In the genomic region with DNA sequence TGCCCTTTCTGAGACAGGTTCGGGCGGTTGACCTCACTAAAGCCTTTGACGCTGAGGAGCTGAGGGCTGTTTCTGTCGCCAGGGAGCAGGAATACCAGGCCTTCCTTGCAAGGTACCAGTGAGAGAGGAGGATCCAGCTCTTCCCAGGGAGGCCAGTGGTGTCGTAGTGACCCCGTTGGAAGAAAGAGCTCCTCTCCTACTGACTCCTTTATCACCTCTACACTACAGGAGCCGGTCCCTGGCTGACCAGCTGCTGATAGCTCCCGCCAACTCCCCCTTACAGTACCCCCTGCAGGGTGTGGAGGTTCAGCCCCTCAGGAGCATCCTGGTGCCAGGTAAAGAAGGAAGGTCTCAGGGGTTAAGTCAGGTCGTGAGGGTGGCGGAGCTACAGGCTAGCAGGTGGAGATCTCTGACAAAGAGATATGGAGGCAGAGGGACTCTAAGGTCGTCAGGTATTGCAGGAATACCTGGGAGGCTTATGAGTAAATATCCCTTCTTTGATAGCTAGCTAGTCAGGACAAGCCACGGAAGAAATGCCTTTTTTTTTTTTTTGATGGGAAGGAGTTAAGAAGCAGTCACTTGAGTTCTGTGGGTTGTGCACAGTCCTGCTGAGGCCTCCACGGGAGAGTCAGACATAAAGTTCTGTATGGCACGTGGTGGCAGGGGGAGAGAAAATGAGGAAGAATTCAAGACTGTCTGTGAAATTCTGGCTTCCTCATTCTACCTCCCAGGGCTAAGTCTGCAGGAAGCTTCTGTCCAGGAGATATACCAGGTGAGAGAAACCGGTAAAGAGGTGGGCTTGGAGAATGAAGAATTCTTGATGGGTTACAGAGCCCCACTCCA, we compare ENCODE assay signal across 8 mouse cellular contexts. TPM values are rescaled to one million over a fixed set of nuclear protein-coding genes. Genes with fewer than 3 reads are reported as not detected.
DNase-seq lines count a peak whose midpoint lies in the region; ATAC-seq lines count a peak whose summit lies in the region.

No protein-coding gene starts in this region.

- peaks cover 27% of the 10 kb centered on the region for H3K4me1 ChIP-seq in heart, embryonic 11.5 days (ENCODE audit: control insufficient read depth, insufficient read depth, low read length)
- H3K4me1 ChIP-seq in hindbrain, embryonic 13.5 days (replicated peaks), result peaks cover 39% of the 10 kb centered on the region

- intact Hi-C loops in heart, postnatal 36 days (cut with DNase I), result loop anchor here (2.0 kb wide), 1 partner anchor 44 kb away; no protein-coding TSS in a partner anchor

- no peaks in the 10 kb centered on the region for H3K9me3 ChIP-seq in heart, embryonic 11.5 days (replicated peaks; ENCODE audit: control insufficient read depth, low read length)
- H3K9me3 ChIP-seq in hindbrain, embryonic 13.5 days, result no peaks in the 10 kb centered on the region

- peak overlapping the region; percentile 58 for H3K4me3 ChIP-seq in heart, embryonic 11.5 days (ENCODE audit: low read depth, low read length)
- H3K4me3 ChIP-seq in hindbrain, embryonic 13.5 days, result peak overlapping the region; percentile 86

- DNase-seq in heart, postnatal 36 days, result no peak
- DNase-seq in NIH3T3 (ENCODE audit: low read depth), result peak; percentile 2
- no peak for DNase-seq in adrenal gland, postnatal 14 days
- DNase-seq in embryo, embryonic 10.5 days (ENCODE audit: low spot score), result no peak
- no peak for DNase-seq in adrenal gland, postnatal 36 days

- no peak overlapping the region for H3K27ac ChIP-seq in heart, embryonic 11.5 days (ENCODE audit: low read depth, low read length)
- peak overlapping the region; percentile 91 for H3K27ac ChIP-seq in hindbrain, embryonic 13.5 days

- no peak overlapping the region for H3K9ac ChIP-seq in heart, embryonic 11.5 days (ENCODE audit: low read depth, low read length)
- H3K9ac ChIP-seq in hindbrain, embryonic 13.5 days, result peak overlapping the region; percentile 98

- no peaks in the 10 kb centered on the region for H3K36me3 ChIP-seq in heart, embryonic 11.5 days (ENCODE audit: control insufficient read depth, insufficient read depth, low read length)
- H3K36me3 ChIP-seq in hindbrain, embryonic 13.5 days, result peaks cover 23% of the 10 kb centered on the region

- ATAC-seq in heart, embryonic 11.5 days (replicated peaks; ENCODE audit: insufficient number of reproducible peaks, low FRiP score, low TSS enrichment), result no peak
- no peak for ATAC-seq in hindbrain, embryonic 13.5 days (ENCODE audit: low FRiP score)
- ATAC-seq in megakaryocyte, adult 5-6 weeks (ENCODE audit: poor library complexity, severe bottlenecking), result peak; percentile 15; the same call in 1 of the 2 replicates

- H3K27me3 ChIP-seq in heart, embryonic 11.5 days (ENCODE audit: control insufficient read depth, insufficient read depth, low read length), result peaks cover 83% of the 10 kb centered on the region
- H3K27me3 ChIP-seq in hindbrain, embryonic 13.5 days, result peaks cover 69% of the 10 kb centered on the region

- no peak overlapping the region; the same call in 1 of the 2 replicates for H3K4me2 ChIP-seq in heart, embryonic 11.5 days
- H3K4me2 ChIP-seq in hindbrain, embryonic 13.5 days, result peak overlapping the region; percentile 91

- whole genome bisulfite sequencing in heart, embryonic 11.5 days (ENCODE audit: insufficient replicate concordance), result 13% methylated on average over 15 of the region's 15 CpGs
- WGBS in hindbrain, embryonic 13.5 days, result 20% methylated on average over 15 of the region's 15 CpGs

RNA-seq across cellular contexts. Expression of gene B4galnt1, which starts 2.0 kb away (rescaled TPM):
- polyA plus RNA-seq in heart, embryonic 11.5 days (2014; fragmentation: Nextera tagmentation; extraction: Ambion mirVana), result 1.6 and 1.8 TPM in 2 replicates
- total RNA-seq in heart, postnatal 36 days (2021), result 1 to 10 TPM; 1.6 to 2.7 TPM
- polyA plus RNA-seq in hindbrain, embryonic 13.5 days (2015; fragmentation: Nextera tagmentation; extraction: Ambion mirVana), result 40.6 and 42.3 TPM in 2 replicates
- total RNA-seq in megakaryocyte, adult 5-6 weeks (2015), result 113 TPM in 2 replicates
- total RNA-seq in megakaryocyte, adult 5-6 weeks (2017), result 67.7 and 75.5 TPM in 2 replicates
- 14.6 and 24.7 TPM in 2 replicates for total RNA-seq in adrenal gland, postnatal 14 days (2021)
- 1 to 10 TPM; 6.3 to 6.8 TPM for total RNA-seq in adrenal gland, postnatal 36 days (2021)

RNA-seq across cellular contexts. Expression of gene Slc26a10, which starts 13.5 kb away (rescaled TPM):
- 8.4 and 11.8 TPM in 2 replicates for polyA plus RNA-seq in heart, embryonic 11.5 days (2014; fragmentation: Nextera tagmentation; extraction: Ambion mirVana)
- total RNA-seq in heart, postnatal 36 days (2021), result 10 to 100 TPM; 17.2 to 23.1 TPM
- polyA plus RNA-seq in hindbrain, embryonic 13.5 days (2015; fragmentation: Nextera tagmentation; extraction: Ambion mirVana), result 1.0 and 1.1 TPM in 2 replicates
- total RNA-seq in megakaryocyte, adult 5-6 weeks (2015), result 0.91 TPM in 1 of 2 replicates, not detected in the other
- total RNA-seq in megakaryocyte, adult 5-6 weeks (2017), result 0.22 and 0.53 TPM in 2 replicates
- 10.4 and 10.8 TPM in 2 replicates for total RNA-seq in adrenal gland, postnatal 14 days (2021)
- total RNA-seq in adrenal gland, postnatal 36 days (2021), result 1 to 10 TPM in 1 of 2 experiments, under 1 TPM in 1; 0.89 to 1.1 TPM

RNA-seq across cellular contexts. Expression of gene Arhgef25, which starts 22.9 kb away (rescaled TPM):
- 17.9 and 18.0 TPM in 2 replicates for polyA plus RNA-seq in heart, embryonic 11.5 days (2014; fragmentation: Nextera tagmentation; extraction: Ambion mirVana)
- total RNA-seq in heart, postnatal 36 days (2021), result 10 to 100 TPM; 12.4 to 12.8 TPM
- 28.4 and 30.7 TPM in 2 replicates for polyA plus RNA-seq in hindbrain, embryonic 13.5 days (2015; fragmentation: Nextera tagmentation; extraction: Ambion mirVana)
- total RNA-seq in megakaryocyte, adult 5-6 weeks (2015), result 0.16 TPM in 1 of 2 replicates, not detected in the other
- 0.41 and 1.0 TPM in 2 replicates for total RNA-seq in megakaryocyte, adult 5-6 weeks (2017)
- 22.3 and 28.5 TPM in 2 replicates for total RNA-seq in adrenal gland, postnatal 14 days (2021)
- 10 to 100 TPM; 19.0 to 21.6 TPM for total RNA-seq in adrenal gland, postnatal 36 days (2021)

RNA-seq across cellular contexts. Expression of gene Dtx3, which starts 28.5 kb away (rescaled TPM):
- polyA plus RNA-seq in heart, embryonic 11.5 days (2014; fragmentation: Nextera tagmentation; extraction: Ambion mirVana), result 82.3 and 83.0 TPM in 2 replicates
- 10 to 100 TPM; 25.8 to 29.4 TPM for total RNA-seq in heart, postnatal 36 days (2021)
- polyA plus RNA-seq in hindbrain, embryonic 13.5 days (2015; fragmentation: Nextera tagmentation; extraction: Ambion mirVana), result 211 and 221 TPM in 2 replicates
- 8.2 and 9.2 TPM in 2 replicates for total RNA-seq in megakaryocyte, adult 5-6 weeks (2015)
- total RNA-seq in megakaryocyte, adult 5-6 weeks (2017), result 4.5 and 9.1 TPM in 2 replicates
- 60.7 and 66.5 TPM in 2 replicates for total RNA-seq in adrenal gland, postnatal 14 days (2021)
- 10 to 100 TPM; 52.4 to 71.7 TPM for total RNA-seq in adrenal gland, postnatal 36 days (2021)

RNA-seq across cellular contexts. Expression of gene Pip4k2c, which starts 44.4 kb away (rescaled TPM):
- polyA plus RNA-seq in heart, embryonic 11.5 days (2014; fragmentation: Nextera tagmentation; extraction: Ambion mirVana), result 20.8 and 21.5 TPM in 2 replicates
- total RNA-seq in heart, postnatal 36 days (2021), result 10 to 100 TPM; 26.9 to 29.9 TPM
- polyA plus RNA-seq in hindbrain, embryonic 13.5 days (2015; fragmentation: Nextera tagmentation; extraction: Ambion mirVana), result 20.0 and 22.1 TPM in 2 replicates
- 9.6 and 12.0 TPM in 2 replicates for total RNA-seq in megakaryocyte, adult 5-6 weeks (2015)
- total RNA-seq in megakaryocyte, adult 5-6 weeks (2017), result 13.2 and 17.8 TPM in 2 replicates
- total RNA-seq in adrenal gland, postnatal 14 days (2021), result 28.5 and 29.2 TPM in 2 replicates
- 10 to 100 TPM; 39.2 to 48.1 TPM for total RNA-seq in adrenal gland, postnatal 36 days (2021)

Comparison
In these comparisons a context has a peak if more than half of its experiments do, and no peak if none do; other contexts are left out.
1. RNA of gene Arhgef25, which starts 22.9 kb away (total RNA-seq): 22.3 to 28.5 TPM in adrenal gland, postnatal 14 days, 19.0 to 21.6 TPM in adrenal gland, postnatal 36 days and 12.4 to 12.8 TPM in heart, postnatal 36 days; 0.16 to 1.0 TPM in megakaryocyte, adult 5-6 weeks; every median in the first group is over 4 times any median in the second.